Mouse (Mus musculus) granulocyte monocyte progenitor cell, adult 5-6 weeks (primary cell): ENCODE data around the gene Trhr2. TPM values are rescaled to one million over a fixed set of nuclear protein-coding genes. Genes with fewer than 3 reads are reported as not detected.

Source experiments
- ATAC-seq: replicated peaks from 2 replicates; pipeline ENCODE4 v1.8.0; 2016; ENCODE audit warnings: mild to moderate bottlenecking, moderate TSS enrichment, inconsistent platforms; ENCODE audit not compliant: poor library complexity, severe bottlenecking
- total RNA-seq, 2 experiments: library from RNA; stranded (forward) in 1 of 2; stranded (reverse) in 1 of 2; fragments of 200-712, 200-1000 nt in 1 of 2; fragments of >200 nt in 1 of 2; fragmentation: Nextera tagmentation in 1 of 2; gene quantifications; 2 replicates each; pipeline ENCODE4 v1.2.3; 2014 to 2017

Gene Trhr2
- total RNA-seq, 2 experiments from 2014 or later, result not detected

DNA sequence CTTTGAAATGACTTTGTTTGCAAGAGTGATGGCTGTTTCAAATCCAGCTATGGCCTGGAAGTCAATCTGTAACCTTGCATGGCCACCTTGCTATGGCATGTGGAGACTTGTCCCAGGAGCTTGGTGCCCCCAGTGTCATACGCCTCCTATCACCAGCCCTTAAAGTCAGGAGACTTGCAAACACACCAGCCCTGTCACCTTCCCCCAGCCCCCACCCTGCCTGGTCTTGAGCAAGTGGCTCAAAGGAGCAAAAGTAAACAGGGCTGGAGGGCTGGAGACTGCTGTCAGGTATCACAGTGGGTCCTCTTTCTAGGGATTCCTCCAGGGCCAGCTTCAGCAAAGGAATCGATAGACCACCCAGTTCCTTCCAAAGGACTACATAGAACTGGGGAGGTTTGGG is 49.4 kb downstream of the Trhr2 start:
- no peak for ATAC-seq

DNA sequence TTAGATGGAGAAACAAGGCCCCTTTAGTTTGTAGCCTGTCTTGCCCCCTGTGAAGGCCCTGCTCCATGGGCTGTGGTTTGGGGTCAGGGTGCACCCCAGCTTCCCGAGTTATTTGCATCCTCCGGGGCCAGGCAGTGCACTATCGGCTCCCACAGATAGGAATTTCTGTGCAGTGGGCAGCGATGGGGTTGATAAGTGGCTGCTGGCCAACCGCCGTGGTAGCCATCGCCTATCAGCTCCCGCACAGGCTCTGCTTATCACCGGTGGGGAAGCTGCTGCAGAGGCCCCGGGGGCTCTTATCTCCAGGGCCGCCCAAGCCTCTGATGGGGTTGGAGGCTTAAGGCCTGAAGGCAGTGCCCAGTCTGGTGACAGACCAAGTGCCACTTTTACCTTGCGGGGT is 51.3 kb downstream of the Trhr2 start:
- ATAC-seq, result peak; percentile 30; the same call in 1 of the 2 replicates

DNA sequence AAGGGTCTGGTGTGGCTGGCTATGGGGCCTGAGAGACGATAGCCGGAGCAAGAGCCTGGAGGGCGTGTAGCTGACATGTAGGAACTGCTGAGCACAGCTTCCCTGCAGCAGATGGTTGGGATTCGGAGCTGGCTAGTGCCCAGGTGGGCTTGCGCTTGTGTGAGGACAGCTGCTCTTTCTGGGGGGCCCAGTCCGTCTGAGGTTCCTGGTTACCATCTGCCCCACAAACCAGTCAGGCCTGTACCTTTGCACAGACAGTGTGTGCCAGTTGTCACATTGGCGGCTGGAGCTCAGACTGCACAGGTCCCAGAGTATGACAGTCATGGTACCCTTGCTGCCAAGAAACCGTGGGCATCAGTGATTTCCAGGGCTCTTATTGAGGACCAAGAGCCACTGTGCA is 52.7 kb downstream of the Trhr2 start:
- no peak for ATAC-seq

Other genes with a start within 250 kb of the Trhr2 start
- 1.7 and 3.4 TPM in 2 replicates for gene Zfpm1, start 78.6 kb downstream of the Trhr2 start, total RNA-seq (2014; fragmentation: Nextera tagmentation)
- 5.5 and 7.9 TPM in 2 replicates for gene Zfpm1, start 78.6 kb downstream of the Trhr2 start, total RNA-seq (2017)
- 42.9 and 43.9 TPM in 2 replicates for gene Zc3h18, start 15.9 kb upstream of the Trhr2 start, total RNA-seq (2014; fragmentation: Nextera tagmentation)
- 66.9 and 67.0 TPM in 2 replicates for gene Zc3h18, start 15.9 kb upstream of the Trhr2 start, total RNA-seq (2017)
- not detected in 2 replicates for gene Il17c, start 61.3 kb upstream of the Trhr2 start, total RNA-seq (2014; fragmentation: Nextera tagmentation)
- gene Il17c, start 61.3 kb upstream of the Trhr2 start, total RNA-seq (2017), result not detected in 2 replicates
- 188 and 257 TPM in 2 replicates for gene Cyba, start 72.2 kb upstream of the Trhr2 start, total RNA-seq (2014; fragmentation: Nextera tagmentation)
- 94.4 and 126 TPM in 2 replicates for gene Cyba, start 72.2 kb upstream of the Trhr2 start, total RNA-seq (2017)
- 8.8 and 10.0 TPM in 2 replicates for gene Mvd, start 82.7 kb upstream of the Trhr2 start, total RNA-seq (2014; fragmentation: Nextera tagmentation)
- 4.0 and 4.3 TPM in 2 replicates for gene Mvd, start 82.7 kb upstream of the Trhr2 start, total RNA-seq (2017)
- not detected in 2 replicates for gene Snai3, start 100.0 kb upstream of the Trhr2 start, total RNA-seq (2014; fragmentation: Nextera tagmentation)
- gene Snai3, start 100.0 kb upstream of the Trhr2 start, total RNA-seq (2017), result not detected in 2 replicates
- gene Rnf166, start 115.3 kb upstream of the Trhr2 start, total RNA-seq (2014; fragmentation: Nextera tagmentation), result 40.5 and 41.2 TPM in 2 replicates
- gene Rnf166, start 115.3 kb upstream of the Trhr2 start, total RNA-seq (2017), result 29.8 and 43.2 TPM in 2 replicates
- 11.9 and 33.1 TPM in 2 replicates for gene Ctu2, start 115.4 kb upstream of the Trhr2 start, total RNA-seq (2014; fragmentation: Nextera tagmentation)
- gene Ctu2, start 115.4 kb upstream of the Trhr2 start, total RNA-seq (2017), result 9.3 and 14.0 TPM in 2 replicates
- gene Piezo1, start 190.6 kb upstream of the Trhr2 start, total RNA-seq (2014; fragmentation: Nextera tagmentation), result 19.4 and 67.1 TPM in 2 replicates
- 15.8 and 22.4 TPM in 2 replicates for gene Piezo1, start 190.6 kb upstream of the Trhr2 start, total RNA-seq (2017)
- 76.0 and 153 TPM in 2 replicates for gene Cdt1, start 207.3 kb upstream of the Trhr2 start, total RNA-seq (2014; fragmentation: Nextera tagmentation)
- gene Cdt1, start 207.3 kb upstream of the Trhr2 start, total RNA-seq (2017), result 38.6 and 38.8 TPM in 2 replicates
- 276 and 290 TPM in 2 replicates for gene Aprt, start 216.2 kb upstream of the Trhr2 start, total RNA-seq (2014; fragmentation: Nextera tagmentation)
- 139 and 228 TPM in 2 replicates for gene Aprt, start 216.2 kb upstream of the Trhr2 start, total RNA-seq (2017)